Mouse (Mus musculus) bone marrow macrophage, adult 2 months (primary cell): Measurements from ENCODE around the gene Irf7. TPM values are rescaled to one million over a fixed set of nuclear protein-coding genes. Genes with fewer than 3 reads are reported as not detected.
A peak's percentile ranks its signal among the peaks of the same experiment; 100 is the strongest.

Experiments used
- H3K27ac ChIP-seq: 2 replicates; pipeline ENCODE4 v1.5.1; 2012; ENCODE audit warnings: low read depth, low read length; ENCODE audit not compliant: insufficient read depth
- H3K4me1 ChIP-seq: 2 replicates; pipeline ENCODE4 v1.6.1; 2012; ENCODE audit warnings: low read length; ENCODE audit not compliant: control insufficient read depth, insufficient read depth
- H3K4me3 ChIP-seq: 2 replicates; pipeline ENCODE4 v1.5.1; 2012; ENCODE audit warnings: mild to moderate bottlenecking, low read length, moderate library complexity; ENCODE audit not compliant: insufficient read depth
- CTCF ChIP-seq: IDR thresholded peaks from 2 replicates; pipeline ENCODE4 v1.5.1; 2012; ENCODE audit warnings: low read depth, mild to moderate bottlenecking, low read length, moderate library complexity
- POLR2A ChIP-seq: IDR thresholded peaks from 2 replicates; pipeline ENCODE4 v1.6.1; 2012; ENCODE audit warnings: mild to moderate bottlenecking, low read depth, low read length, borderline replicate concordance
- polyA plus RNA-seq: library from polyadenylated mRNA; stranded (reverse); fragments of >200 nt; gene quantifications from 2 replicates; pipeline ENCODE4 v1.2.4, GENCODE M21; 2012; ENCODE audit not compliant: missing spikeins, insufficient read depth, insufficient read length

Irf7 gene
- polyA plus RNA-seq, 1 experiment, result 168 TPM

DNA sequence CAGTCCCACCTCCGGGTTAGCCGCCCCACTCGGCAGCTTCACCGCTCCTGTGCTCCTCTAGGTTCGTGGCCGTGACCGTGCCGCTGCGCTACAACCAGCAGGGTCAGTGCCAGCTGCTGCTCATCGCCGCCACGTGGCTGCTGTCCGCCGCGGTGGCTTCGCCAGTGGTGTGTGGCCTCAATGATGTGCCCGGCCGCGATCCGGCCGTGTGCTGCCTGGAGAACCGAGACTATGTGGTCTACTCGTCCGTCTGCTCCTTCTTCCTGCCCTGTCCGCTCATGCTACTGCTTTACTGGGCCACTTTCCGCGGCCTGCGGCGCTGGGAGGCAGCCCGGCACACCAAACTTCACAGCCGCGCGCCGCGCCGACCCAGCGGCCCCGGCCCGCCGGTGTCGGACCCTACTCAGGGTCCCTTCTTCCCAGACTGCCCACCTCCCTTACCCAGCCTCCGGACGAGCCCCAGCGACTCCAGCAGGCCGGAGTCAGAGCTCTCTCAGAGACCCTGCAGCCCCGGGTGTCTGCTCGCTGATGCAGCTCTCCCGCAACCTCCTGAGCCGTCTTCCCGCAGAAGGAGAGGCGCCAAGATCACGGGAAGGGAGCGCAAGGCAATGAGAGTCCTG lies 27.7 kb upstream of the Irf7 start:
- Histone ChIP-seq H3K4me1 (no peaks in the 10 kb centered on the region), H3K4me3 (peak overlapping the region; percentile 25), H3K27ac (no peak overlapping the region)
- TF ChIP-seq POLR2A, result no peak
- no peak for TF ChIP-seq CTCF

DNA sequence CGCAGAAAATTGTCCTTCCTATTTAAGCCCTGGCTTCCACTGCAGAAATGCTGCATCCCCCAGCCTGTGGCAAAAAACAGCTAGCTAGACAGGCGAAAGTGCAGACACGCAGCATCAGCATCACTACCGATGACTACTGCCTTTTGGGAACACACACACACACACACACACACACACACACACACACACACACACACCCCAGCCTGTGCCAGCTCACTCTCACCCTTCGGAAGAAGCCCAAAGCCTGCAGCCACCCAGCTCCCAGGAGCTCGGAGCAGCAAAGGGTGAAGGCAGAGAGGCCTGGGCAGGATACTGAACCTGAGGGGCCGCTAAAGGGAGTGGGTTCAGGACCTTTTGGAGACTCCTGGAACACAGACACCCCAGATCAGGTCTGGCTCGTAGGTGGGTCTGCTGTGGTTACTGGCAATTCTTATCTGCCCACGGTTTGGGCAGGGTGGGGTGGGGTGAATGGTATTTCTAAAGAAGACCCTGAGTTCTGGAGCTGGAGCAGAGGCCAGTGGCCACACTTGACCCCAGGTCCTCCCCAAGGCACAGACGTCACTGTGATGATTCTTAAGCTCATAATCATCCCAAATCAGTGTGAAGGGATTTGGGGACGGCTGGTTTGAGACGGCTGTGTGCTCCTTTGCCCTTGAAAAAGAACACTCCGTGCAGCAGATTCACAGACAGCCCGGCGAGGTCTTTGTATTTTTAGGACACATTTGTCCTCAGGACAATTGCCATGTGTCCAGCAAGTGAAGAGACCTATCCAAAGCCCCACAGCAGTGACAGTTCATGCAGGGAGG lies 26.5 kb upstream of the Irf7 start:
- TF ChIP-seq CTCF, result no peak
- no peak for TF ChIP-seq POLR2A
- Histone ChIP-seq H3K27ac (no peak overlapping the region), H3K4me1 (no peaks in the 10 kb centered on the region), H3K4me3 (no peak overlapping the region)

DNA sequence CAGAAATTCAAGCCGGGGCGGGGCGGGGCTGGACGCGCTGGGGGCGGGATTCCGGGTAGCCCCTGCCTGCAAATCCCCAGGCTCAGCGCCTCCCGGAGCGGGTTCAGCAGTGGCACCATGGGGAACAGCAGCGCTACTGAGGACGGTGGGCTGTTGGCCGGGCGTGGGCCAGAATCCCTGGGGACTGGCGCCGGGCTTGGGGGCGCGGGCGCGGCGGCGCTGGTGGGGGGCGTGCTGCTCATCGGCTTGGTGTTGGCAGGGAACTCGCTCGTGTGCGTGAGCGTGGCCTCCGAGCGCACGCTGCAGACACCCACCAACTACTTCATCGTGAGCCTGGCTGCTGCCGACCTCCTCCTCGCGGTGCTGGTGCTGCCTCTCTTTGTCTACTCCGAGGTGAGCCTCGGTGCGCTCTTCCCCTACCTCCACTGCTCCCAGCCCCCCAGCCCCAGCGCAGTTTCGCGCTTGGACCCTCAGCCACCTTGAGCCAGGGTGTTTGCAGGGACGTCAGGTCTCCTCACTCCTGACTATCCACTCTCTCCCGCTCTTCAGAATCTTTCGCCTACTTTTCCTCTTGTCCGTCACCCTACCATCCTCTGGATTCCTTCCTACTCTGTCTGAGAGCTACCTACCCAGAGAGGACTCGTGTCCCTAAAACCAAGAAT lies 25.8 kb upstream of the Irf7 start, which contains the start of gene Drd4:
TSS of gene Drd4 (plus strand) at position 86 of the 662 bp plus-strand sequence.
- no peak for TF ChIP-seq CTCF
- no peak for TF ChIP-seq POLR2A
- Histone ChIP-seq H3K4me1 (no peaks in the 10 kb centered on the region), H3K4me3 (no peak within 1 kb of the TSS), H3K27ac (no peak within 1 kb of the TSS)

DNA sequence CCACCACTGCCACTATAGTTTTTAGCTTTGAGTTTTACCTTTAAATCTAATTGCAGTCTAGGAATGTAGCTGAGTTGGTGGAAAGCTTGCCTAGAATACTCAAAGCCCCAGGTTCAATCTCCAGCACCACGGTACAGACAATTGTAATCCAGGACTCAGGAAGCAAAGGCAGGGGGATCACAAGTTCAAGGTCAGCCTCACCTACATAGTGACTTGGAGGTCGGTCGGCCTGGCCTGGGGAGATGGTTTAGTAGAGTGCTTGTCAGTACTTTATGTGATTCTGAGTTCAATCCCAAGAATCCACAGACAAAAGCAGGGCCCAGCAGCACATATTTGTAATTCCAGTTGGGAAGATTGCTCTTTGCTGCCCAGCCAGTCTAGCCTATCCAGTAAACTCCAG lies 21.8 kb upstream of the Irf7 start:
- Histone ChIP-seq H3K4me3 (no peak overlapping the region), H3K27ac (no peak overlapping the region), H3K4me1 (no peaks in the 10 kb centered on the region)
- no peak for TF ChIP-seq CTCF
- TF ChIP-seq POLR2A, result no peak

DNA sequence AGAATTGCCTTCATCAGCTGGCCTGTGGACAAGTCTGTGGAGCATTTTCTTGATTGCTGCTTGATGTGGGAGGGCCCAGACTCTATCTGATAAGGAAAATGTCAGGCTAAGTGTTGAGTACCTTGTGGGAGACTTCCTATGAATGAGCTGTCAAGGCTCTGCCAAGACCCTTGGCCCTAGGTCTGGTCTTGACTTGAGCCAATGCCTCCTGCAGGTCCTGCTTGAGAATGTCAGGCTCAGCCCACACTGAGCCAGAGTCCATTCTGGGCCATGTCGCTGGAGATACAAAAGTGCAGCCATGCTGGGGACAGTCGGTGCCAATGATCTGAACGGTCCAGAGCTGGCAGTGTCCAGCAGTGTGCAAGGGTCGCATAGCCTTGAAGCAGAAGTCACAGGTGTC lies 16.5 kb upstream of the Irf7 start:
- Histone ChIP-seq H3K4me3 (no peak overlapping the region), H3K4me1 (no peaks in the 10 kb centered on the region), H3K27ac (no peak overlapping the region)
- TF ChIP-seq POLR2A (no peak), CTCF (no peak)

DNA sequence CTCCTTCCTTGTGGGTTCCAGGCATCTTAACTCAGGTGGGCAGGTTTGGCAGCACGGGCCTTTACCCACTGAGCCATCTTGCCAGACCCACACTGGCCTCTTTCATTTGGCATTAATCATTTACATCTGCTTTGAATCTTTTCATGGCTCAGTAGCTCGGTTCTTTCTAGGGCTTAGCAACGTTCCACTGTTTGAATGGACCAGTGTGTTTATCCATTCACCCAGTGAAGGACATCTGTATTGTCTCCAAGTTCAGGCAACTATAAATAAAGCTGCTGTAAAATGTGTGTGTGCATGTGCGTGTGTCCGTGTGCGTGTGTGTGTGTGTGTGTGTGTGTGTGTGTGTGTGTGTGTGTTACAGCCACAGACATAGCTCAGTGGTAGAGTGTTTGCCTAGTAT lies 15.2 kb upstream of the Irf7 start:
- H3K4me3 ChIP-seq, result no peak overlapping the region
- no peak overlapping the region for H3K27ac ChIP-seq
- no peaks in the 10 kb centered on the region for H3K4me1 ChIP-seq
- TF ChIP-seq POLR2A, result no peak
- no peak for TF ChIP-seq CTCF

DNA sequence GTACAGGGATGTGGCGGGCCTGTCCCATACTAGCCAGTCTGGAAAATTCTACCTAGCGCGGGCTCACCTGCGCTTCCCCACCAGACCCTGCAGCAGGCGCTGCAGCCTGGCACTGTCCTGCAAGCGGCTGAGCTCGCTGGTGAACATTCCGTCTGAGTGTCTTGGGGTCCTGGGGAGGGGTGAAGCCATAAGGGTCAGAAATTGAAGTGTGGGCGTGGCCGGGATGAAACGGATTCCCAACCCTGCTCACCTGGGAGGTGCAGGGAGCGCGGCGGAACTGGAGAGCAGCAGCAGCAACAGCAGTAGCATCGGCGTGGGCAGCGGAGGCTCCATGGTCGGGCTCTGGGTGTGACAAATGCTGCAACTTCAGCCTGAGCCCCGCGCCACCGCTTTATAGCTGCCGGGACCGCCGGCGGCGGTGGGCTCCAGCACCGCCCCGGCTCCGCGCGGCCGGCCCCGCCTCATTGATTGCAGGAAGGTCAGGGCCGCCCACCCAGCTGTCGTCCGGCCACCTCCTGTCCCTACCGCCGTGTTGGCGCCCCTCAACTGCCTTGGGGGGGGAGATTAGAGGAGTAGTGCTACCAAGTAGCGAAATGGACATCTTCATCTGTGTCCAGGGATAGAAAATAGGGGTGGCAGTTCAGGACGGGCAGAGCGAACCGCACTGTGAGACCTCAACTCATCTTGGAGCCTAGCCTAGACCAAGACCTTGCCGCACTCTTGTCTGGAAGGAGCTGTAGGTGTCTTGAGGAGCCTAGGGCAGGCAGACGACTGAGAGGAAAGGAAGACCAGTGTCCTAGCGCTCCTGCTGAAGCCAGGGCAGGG lies 12.7 kb upstream of the Irf7 start, which contains the start of gene Sct:
TSS of gene Sct (minus strand) at position 368 of the 825 bp plus-strand sequence.
- no peak for TF ChIP-seq POLR2A
- TF ChIP-seq CTCF, result no peak
- H3K4me1 ChIP-seq, result no peaks in the 10 kb centered on the region
- H3K4me3 ChIP-seq, result no peak within 1 kb of the TSS
- no peak within 1 kb of the TSS for H3K27ac ChIP-seq

DNA sequence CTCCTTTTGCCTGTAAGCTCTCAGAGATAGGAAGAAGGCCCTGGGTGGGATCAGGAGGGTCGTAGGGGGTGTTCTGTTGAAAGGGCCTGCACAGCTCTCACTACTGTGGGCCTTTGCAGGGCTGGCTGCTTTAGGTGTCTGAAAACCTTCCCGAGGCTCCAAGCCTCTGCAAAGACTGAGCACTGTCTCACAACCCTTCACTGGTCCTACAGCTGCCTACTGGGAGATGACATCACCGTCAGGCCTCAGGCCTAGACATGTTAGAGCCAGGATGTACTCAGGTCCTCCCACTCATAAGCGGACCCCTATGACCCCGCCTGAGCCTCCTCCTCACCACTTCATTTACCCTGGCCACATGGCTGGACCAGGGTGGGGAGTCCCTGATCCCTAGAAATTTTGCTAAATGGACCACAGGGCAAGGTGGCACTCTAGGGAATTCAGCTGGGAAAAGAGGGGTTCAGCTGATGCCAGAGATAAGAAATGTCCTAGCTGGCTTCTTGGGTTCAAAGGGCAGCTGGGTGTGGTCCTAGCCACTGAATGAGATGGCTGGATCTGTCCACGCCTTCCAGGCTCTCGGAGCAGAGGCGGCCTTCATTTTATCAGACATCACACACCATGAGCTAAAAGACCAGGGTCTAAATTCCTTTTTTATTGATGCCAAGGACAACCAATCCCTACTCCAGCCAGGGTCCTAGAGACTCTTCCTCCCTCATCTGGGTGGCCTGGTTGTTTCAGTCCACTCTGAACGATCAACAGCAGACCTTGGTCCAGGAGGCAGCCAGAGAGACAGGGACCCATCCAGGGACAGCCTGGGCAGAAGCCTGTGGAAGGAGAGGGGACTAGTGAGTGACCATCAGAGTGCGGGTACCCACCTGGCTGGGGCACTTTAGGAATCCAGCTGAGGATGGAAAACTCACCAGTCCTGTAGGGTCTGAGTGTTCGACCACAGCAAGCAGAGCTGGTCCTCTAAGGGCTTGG lies 11.7 kb upstream of the Irf7 start:
- H3K27ac ChIP-seq, result no peak overlapping the region
- H3K4me1 ChIP-seq, result no peaks in the 10 kb centered on the region
- H3K4me3 ChIP-seq, result no peak overlapping the region
- TF ChIP-seq CTCF (no peak), POLR2A (no peak)

DNA sequence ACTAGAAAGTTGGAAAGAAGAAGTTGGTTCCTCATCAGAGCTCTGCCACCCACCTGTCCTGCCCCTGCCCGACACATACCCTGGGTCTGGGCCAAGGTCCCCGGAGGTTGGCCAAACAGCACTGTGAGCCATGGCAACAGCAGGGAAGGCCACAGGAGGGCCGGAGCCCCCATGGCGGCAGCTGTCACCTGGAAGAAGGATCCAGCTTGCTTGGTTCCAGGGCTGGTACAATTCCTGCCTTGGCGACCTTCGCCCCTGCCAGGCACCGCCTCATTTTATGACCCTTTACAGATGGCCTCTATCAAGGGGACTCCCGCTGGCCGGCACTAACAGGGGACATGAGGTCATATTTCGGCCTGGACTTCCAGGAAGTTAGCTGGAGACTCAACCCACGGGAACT lies 10.3 kb upstream of the Irf7 start, which contains the start of gene Cdhr5:
TSS of gene Cdhr5 (minus strand) at position 241 of the 400 bp plus-strand sequence.
- TF ChIP-seq CTCF (no peak), POLR2A (no peak)
- H3K4me1 ChIP-seq, result no peaks in the 10 kb centered on the region
- H3K4me3 ChIP-seq, result no peak within 1 kb of the TSS
- no peak within 1 kb of the TSS for H3K27ac ChIP-seq
